Comparison of ENCODE assay signal across 8 mouse cellular contexts in the genomic region with DNA sequence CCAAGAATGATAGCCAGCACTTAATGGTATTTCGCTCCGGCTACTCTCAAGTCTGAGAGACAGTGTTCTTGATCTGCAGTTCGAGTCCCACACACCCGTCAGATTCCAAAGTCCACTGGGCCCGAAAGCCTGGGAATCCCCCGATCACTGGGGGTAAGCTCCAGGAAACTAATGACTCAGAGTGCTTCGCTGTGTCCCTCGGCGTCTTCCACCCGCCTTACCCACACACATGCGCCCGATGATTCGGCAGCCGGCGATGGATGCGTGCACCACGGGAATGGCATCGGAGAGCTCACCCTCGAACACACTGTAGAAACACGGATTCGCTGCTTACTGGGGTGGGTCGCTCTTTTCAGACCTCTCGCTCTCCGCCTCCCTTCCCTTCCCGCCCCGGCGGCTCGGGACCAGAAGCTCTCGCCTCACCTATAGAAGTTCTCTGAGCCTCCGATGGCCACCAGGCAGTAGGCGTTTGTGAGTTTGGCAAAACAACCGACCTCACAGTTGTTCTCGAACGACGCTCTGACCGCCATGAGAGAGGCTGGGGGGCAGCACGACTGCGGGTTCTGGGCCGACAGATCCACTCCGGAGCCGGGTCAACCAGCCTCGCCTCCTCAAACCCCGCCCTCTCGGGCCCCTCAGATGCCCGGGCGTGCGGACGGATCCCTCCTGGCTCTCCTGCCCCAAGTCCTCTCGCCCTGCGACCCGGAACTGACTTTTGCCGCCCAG. TPM values are rescaled to one million over a fixed set of nuclear protein-coding genes. Genes with fewer than 3 reads are reported as not detected.
DNase-seq lines count a peak whose midpoint lies in the region; ATAC-seq and TF ChIP-seq lines count a peak whose summit lies in the region.

No protein-coding gene starts in this region.

- peak overlapping the region; percentile 88 for H3K4me2 ChIP-seq in heart, embryonic 11.5 days
- peak overlapping the region; percentile 58 for H3K4me2 ChIP-seq in embryonic facial prominence, embryonic 11.5 days (ENCODE audit: low read depth, low read length)
- peak overlapping the region; percentile 71 for H3K4me2 ChIP-seq in intestine, embryonic 16.5 days (ENCODE audit: low read depth, low read length)

- WGBS in heart, embryonic 11.5 days (ENCODE audit: insufficient replicate concordance) = 2% methylated on average over 52 of the region's 52 CpGs
- 3% methylated on average over 50 of the region's 52 CpGs for WGBS in embryonic facial prominence, embryonic 11.5 days
- WGBS in intestine, embryonic 16.5 days = 1% methylated on average over 52 of the region's 52 CpGs

- no peak for TF ChIP-seq CTCF in E14TG2a.4 (conservative IDR thresholded peaks at IDR 0.05; ENCODE audit: low read length)

- ATAC-seq in heart, embryonic 11.5 days (replicated peaks; ENCODE audit: insufficient number of reproducible peaks, low FRiP score, low TSS enrichment) = no peak
- peak; percentile 10; the same call in 1 of the 2 replicates for ATAC-seq in embryonic facial prominence, embryonic 11.5 days (replicated peaks; ENCODE audit: insufficient number of reproducible peaks, low FRiP score, low TSS enrichment, low read depth)
- ATAC-seq in intestine, embryonic 16.5 days = peak; percentile 17

- no peak for DNase-seq in heart, adult 11 months
- DNase-seq in embryonic facial prominence, embryonic 11.5 days (ENCODE audit: low spot score) = peak; percentile 14
- DNase-seq in layer of hippocampus, adult 18-20 months (ENCODE audit: low spot score in 2 of 2) = no peak
- DNase-seq in layer of hippocampus, adult 8-10 months (ENCODE audit: low spot score in 2 of 2) = no peak

- H3K4me1 ChIP-seq in heart, embryonic 11.5 days (ENCODE audit: control insufficient read depth, insufficient read depth, low read length) = peaks cover 12% of the 10 kb centered on the region
- peaks cover 50% of the 10 kb centered on the region for H3K4me1 ChIP-seq in E14TG2a.4 (replicated peaks; ENCODE audit: low read depth, low read length)
- no peaks in the 10 kb centered on the region; the same call in 1 of the 2 replicates for H3K4me1 ChIP-seq in embryonic facial prominence, embryonic 11.5 days (ENCODE audit: control insufficient read depth, insufficient read depth, low read length)
- peaks cover 16% of the 10 kb centered on the region for H3K4me1 ChIP-seq in intestine, embryonic 16.5 days (ENCODE audit: control insufficient read depth, insufficient read depth, low read length)
- H3K4me1 ChIP-seq in megakaryocyte, embryonic 14.5 days = peaks cover 43% of the 10 kb centered on the region

- H3K9me3 ChIP-seq in heart, embryonic 11.5 days (replicated peaks; ENCODE audit: control insufficient read depth, low read length) = no peaks in the 10 kb centered on the region
- no peaks in the 10 kb centered on the region for H3K9me3 ChIP-seq in E14TG2a.4 (ENCODE audit: low read length)
- no peaks in the 10 kb centered on the region for H3K9me3 ChIP-seq in embryonic facial prominence, embryonic 11.5 days (replicated peaks; ENCODE audit: control insufficient read depth, low read length)
- H3K9me3 ChIP-seq in intestine, embryonic 16.5 days (ENCODE audit: control insufficient read depth, low read length) = no peaks in the 10 kb centered on the region
- H3K9me3 ChIP-seq in megakaryocyte, embryonic 14.5 days = no peaks in the 10 kb centered on the region

- peaks cover 17% of the 10 kb centered on the region; the same call in 1 of the 2 replicates for H3K36me3 ChIP-seq in heart, embryonic 11.5 days (ENCODE audit: control insufficient read depth, insufficient read depth, low read length)
- H3K36me3 ChIP-seq in E14TG2a.4 (ENCODE audit: insufficient read depth, low read length) = peaks cover 37% of the 10 kb centered on the region
- H3K36me3 ChIP-seq in embryonic facial prominence, embryonic 11.5 days (replicated peaks; ENCODE audit: control insufficient read depth, insufficient read depth, low read depth, low read length) = peaks cover 3% of the 10 kb centered on the region; the same call in 1 of the 2 replicates
- H3K36me3 ChIP-seq in intestine, embryonic 16.5 days (ENCODE audit: control insufficient read depth, insufficient read depth, low read length) = peaks cover 9% of the 10 kb centered on the region
- peaks cover 31% of the 10 kb centered on the region for H3K36me3 ChIP-seq in megakaryocyte, embryonic 14.5 days (replicated peaks; ENCODE audit: low read length)

- peak overlapping the region; percentile 91 for H3K4me3 ChIP-seq in heart, embryonic 11.5 days (ENCODE audit: low read depth, low read length)
- peak overlapping the region; percentile 95 for H3K4me3 ChIP-seq in E14TG2a.4 (replicated peaks; ENCODE audit: low read length)
- peak overlapping the region; percentile 74 for H3K4me3 ChIP-seq in embryonic facial prominence, embryonic 11.5 days (ENCODE audit: low read depth, low read length)
- H3K4me3 ChIP-seq in intestine, embryonic 16.5 days (ENCODE audit: low read length) = peak overlapping the region; percentile 77
- H3K4me3 ChIP-seq in megakaryocyte, embryonic 14.5 days (replicated peaks) = peak overlapping the region; percentile 99

- peak overlapping the region; percentile 90 for H3K9ac ChIP-seq in heart, embryonic 11.5 days (ENCODE audit: low read depth, low read length)
- H3K9ac ChIP-seq in embryonic facial prominence, embryonic 11.5 days (replicated peaks; ENCODE audit: low read length) = peak overlapping the region; percentile 68
- peak overlapping the region; percentile 84 for H3K9ac ChIP-seq in intestine, embryonic 16.5 days (ENCODE audit: low read depth, low read length)

- no peaks in the 10 kb centered on the region for H3K27me3 ChIP-seq in heart, embryonic 11.5 days (ENCODE audit: control insufficient read depth, insufficient read depth, low read length)
- H3K27me3 ChIP-seq in E14TG2a.4 (ENCODE audit: insufficient read depth, low read length) = no peaks in the 10 kb centered on the region
- no peaks in the 10 kb centered on the region for H3K27me3 ChIP-seq in embryonic facial prominence, embryonic 11.5 days (ENCODE audit: control insufficient read depth, insufficient read depth, low read length)
- H3K27me3 ChIP-seq in intestine, embryonic 16.5 days (replicated peaks; ENCODE audit: control insufficient read depth, insufficient read depth, low read length) = no peaks in the 10 kb centered on the region
- H3K27me3 ChIP-seq in megakaryocyte, embryonic 14.5 days (replicated peaks) = peaks cover 13% of the 10 kb centered on the region

- H3K27ac ChIP-seq in heart, embryonic 11.5 days (ENCODE audit: low read depth, low read length) = peak overlapping the region; percentile 84
- 0 out of 2 replicates have a peak overlapping the region, but pooled peaks have one; percentile 23 for H3K27ac ChIP-seq in embryonic facial prominence, embryonic 11.5 days (replicated peaks; ENCODE audit: low read depth, low read length)
- peak overlapping the region; percentile 91 for H3K27ac ChIP-seq in intestine, embryonic 16.5 days (ENCODE audit: low read length)

RNA-seq across cellular contexts. Expression of a gene that starts 0.7 kb away (rescaled TPM):
- polyA plus RNA-seq in heart, embryonic 11.5 days (2014; fragmentation: Nextera tagmentation; extraction: Ambion mirVana) = 138 and 148 TPM in 2 replicates
- 198 and 213 TPM in 2 replicates for polyA plus RNA-seq in embryonic facial prominence, embryonic 11.5 days (2014; fragmentation: Nextera tagmentation; extraction: Ambion mirVana)
- 279 and 287 TPM in 2 replicates for polyA plus RNA-seq in intestine, embryonic 16.5 days (2015; fragmentation: Nextera tagmentation; extraction: Ambion mirVana)
- 266 and 882 TPM in 2 replicates for polyA plus RNA-seq in megakaryocyte, embryonic 14.5 days (2012; ENCODE audit: insufficient read depth, low replicate concordance)
- total RNA-seq in layer of hippocampus, adult 18-20 months (2021) = 10 to 100 TPM; 66.9 to 70.9 TPM
- total RNA-seq in layer of hippocampus, adult 8-10 months (2022) = 10 to 100 TPM; 53.8 to 72.8 (median 66.9) TPM

RNA-seq across cellular contexts. Expression of a gene that starts 6.8 kb away (rescaled TPM):
- 5.6 and 5.7 TPM in 2 replicates for polyA plus RNA-seq in heart, embryonic 11.5 days (2014; fragmentation: Nextera tagmentation; extraction: Ambion mirVana)
- 5.7 and 6.6 TPM in 2 replicates for polyA plus RNA-seq in embryonic facial prominence, embryonic 11.5 days (2014; fragmentation: Nextera tagmentation; extraction: Ambion mirVana)
- polyA plus RNA-seq in intestine, embryonic 16.5 days (2015; fragmentation: Nextera tagmentation; extraction: Ambion mirVana) = 27.4 and 30.0 TPM in 2 replicates
- 30.5 and 31.7 TPM in 2 replicates for polyA plus RNA-seq in megakaryocyte, embryonic 14.5 days (2012; ENCODE audit: insufficient read depth, low replicate concordance)
- total RNA-seq in layer of hippocampus, adult 18-20 months (2021) = 10 to 100 TPM; 57.3 to 64.4 TPM
- 10 to 100 TPM; 54.2 to 56.6 (median 55.9) TPM for total RNA-seq in layer of hippocampus, adult 8-10 months (2022)

RNA-seq across cellular contexts. Expression of a gene that starts 8.6 kb away (rescaled TPM):
- 0.06 and 0.15 TPM in 2 replicates for polyA plus RNA-seq in heart, embryonic 11.5 days (2014; fragmentation: Nextera tagmentation; extraction: Ambion mirVana)
- 0.14 and 0.15 TPM in 2 replicates for polyA plus RNA-seq in embryonic facial prominence, embryonic 11.5 days (2014; fragmentation: Nextera tagmentation; extraction: Ambion mirVana)
- 0.33 and 0.35 TPM in 2 replicates for polyA plus RNA-seq in intestine, embryonic 16.5 days (2015; fragmentation: Nextera tagmentation; extraction: Ambion mirVana)
- 0.03 and 0.55 TPM in 2 replicates for polyA plus RNA-seq in megakaryocyte, embryonic 14.5 days (2012; ENCODE audit: insufficient read depth, low replicate concordance)
- not detected for total RNA-seq in layer of hippocampus, adult 18-20 months (2021)
- not detected for total RNA-seq in layer of hippocampus, adult 8-10 months (2022)

RNA-seq across cellular contexts. Expression of a gene that starts 50.9 kb away (rescaled TPM):
- 0.04 TPM in 1 of 2 replicates, not detected in the other for polyA plus RNA-seq in heart, embryonic 11.5 days (2014; fragmentation: Nextera tagmentation; extraction: Ambion mirVana)
- polyA plus RNA-seq in embryonic facial prominence, embryonic 11.5 days (2014; fragmentation: Nextera tagmentation; extraction: Ambion mirVana) = 0.70 and 0.73 TPM in 2 replicates
- polyA plus RNA-seq in intestine, embryonic 16.5 days (2015; fragmentation: Nextera tagmentation; extraction: Ambion mirVana) = 0.18 and 0.21 TPM in 2 replicates
- polyA plus RNA-seq in megakaryocyte, embryonic 14.5 days (2012; ENCODE audit: insufficient read depth, low replicate concordance) = not detected in 2 replicates
- total RNA-seq in layer of hippocampus, adult 18-20 months (2021) = 10 to 100 TPM; 39.2 to 39.9 TPM
- 10 to 100 TPM; 30.6 to 40.1 (median 35.6) TPM for total RNA-seq in layer of hippocampus, adult 8-10 months (2022)

Comparison
In these comparisons a context has a peak if more than half of its experiments do, and no peak if none do; other contexts are left out.
1. H3K27ac ChIP-seq: peak in every context shown above with its lines; median percentile 91 in intestine, embryonic 16.5 days; 84 in heart, embryonic 11.5 days; 23 in embryonic facial prominence, embryonic 11.5 days.